Mouse (Mus musculus): Measurements from ENCODE around the gene Erlec1. TPM values are rescaled to one million over a fixed set of nuclear protein-coding genes. Genes with fewer than 3 reads are reported as not detected.

The Erlec1 gene
- polyA plus RNA-seq, 1 experiment from 2014 or later = 5.0 TPM

DNA sequence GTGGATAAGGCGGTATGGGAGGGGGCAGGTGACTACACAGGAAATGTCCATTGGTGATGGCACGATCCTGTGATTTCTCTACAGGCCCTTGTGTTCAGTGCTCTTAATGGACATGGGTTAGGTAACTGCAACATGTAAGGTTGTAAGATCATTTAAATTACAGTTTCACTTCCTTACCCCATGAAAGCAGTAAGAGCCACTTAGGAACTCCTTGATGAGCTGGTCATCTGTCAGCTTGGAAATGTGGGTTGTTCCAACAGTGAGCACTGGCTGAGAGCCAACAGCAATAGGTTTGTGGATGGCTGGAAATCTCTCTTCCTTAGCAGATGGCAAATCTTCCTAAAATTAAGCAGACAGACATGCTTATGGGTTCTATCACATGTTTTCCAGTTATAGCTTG, 10.6 kb downstream of the Erlec1 start:
- Histone ChIP-seq H3K27me3 (replicated peaks) (no peaks in the 10 kb centered on the region), H3K9ac (no peak overlapping the region), H3K9me3 (replicated peaks) (no peaks in the 10 kb centered on the region), H3K36me3 (peaks cover 70% of the 10 kb centered on the region), H3K27ac (no peak overlapping the region), H3K4me1 (no peaks in the 10 kb centered on the region), H3K4me2 (no peak overlapping the region), H3K4me3 (no peak overlapping the region)
- ATAC-seq = no peak
- WGBS (ENCODE audit: insufficient replicate concordance) = 89% methylated on average over 2 of the region's 2 CpGs

DNA sequence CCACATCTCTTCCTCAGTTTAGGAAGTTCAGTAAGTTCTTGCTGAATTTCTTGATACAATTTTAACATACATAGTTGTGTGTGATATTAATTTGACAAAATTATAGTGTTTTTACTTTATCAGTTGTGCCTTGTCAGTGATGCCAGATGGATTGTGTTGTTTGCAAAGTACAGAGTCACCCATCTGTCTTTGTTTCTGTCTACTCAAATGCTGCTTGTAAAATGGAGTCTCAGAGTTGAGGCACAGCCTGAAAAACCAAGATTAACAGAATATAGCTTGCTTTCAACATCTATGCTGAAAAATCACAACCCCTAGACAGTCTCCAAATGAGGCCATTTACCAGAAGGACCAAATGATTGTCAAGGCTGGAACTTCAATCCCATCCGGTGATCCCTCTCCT, 25.6 kb downstream of the Erlec1 start:
- no peak for ATAC-seq
- WGBS (ENCODE audit: insufficient replicate concordance) = 79% methylated on average over 1 of the region's 1 CpGs
- no peaks in the 10 kb centered on the region for H3K9me3 ChIP-seq (replicated peaks)
- H3K27me3 ChIP-seq (replicated peaks) = no peaks in the 10 kb centered on the region
- no peak overlapping the region for H3K27ac ChIP-seq
- no peak overlapping the region for H3K4me2 ChIP-seq
- H3K36me3 ChIP-seq = peaks cover 45% of the 10 kb centered on the region
- no peak overlapping the region for H3K4me3 ChIP-seq
- H3K4me1 ChIP-seq = peaks cover 8% of the 10 kb centered on the region
- H3K9ac ChIP-seq = no peak overlapping the region

DNA sequence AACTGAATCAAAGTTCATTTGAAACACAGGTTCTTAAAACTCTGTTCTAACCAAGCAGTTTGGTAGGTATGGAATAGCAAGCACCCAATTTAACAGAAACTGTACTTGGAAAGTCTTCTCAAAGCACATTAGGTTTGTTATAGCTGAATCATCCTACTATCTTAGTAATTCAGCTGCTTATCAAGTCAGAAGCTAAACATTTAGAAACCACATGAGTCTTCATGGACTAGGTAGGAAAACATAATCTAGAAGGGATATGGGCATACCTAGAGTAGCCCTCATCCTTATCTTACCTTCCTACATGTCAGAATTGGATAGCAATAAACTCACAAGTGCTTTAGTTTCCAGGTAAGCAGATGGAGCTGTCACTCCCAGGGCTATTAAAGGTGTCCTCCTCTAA, 26.1 kb downstream of the Erlec1 start:
- peaks cover 44% of the 10 kb centered on the region for H3K36me3 ChIP-seq
- no peak overlapping the region for H3K9ac ChIP-seq
- peaks cover 8% of the 10 kb centered on the region for H3K4me1 ChIP-seq
- no peak overlapping the region for H3K4me3 ChIP-seq
- ATAC-seq = peak; percentile 74
- no peak overlapping the region for H3K27ac ChIP-seq
- H3K27me3 ChIP-seq (replicated peaks) = no peaks in the 10 kb centered on the region
- no peak overlapping the region for H3K4me2 ChIP-seq
- H3K9me3 ChIP-seq (replicated peaks) = no peaks in the 10 kb centered on the region

DNA sequence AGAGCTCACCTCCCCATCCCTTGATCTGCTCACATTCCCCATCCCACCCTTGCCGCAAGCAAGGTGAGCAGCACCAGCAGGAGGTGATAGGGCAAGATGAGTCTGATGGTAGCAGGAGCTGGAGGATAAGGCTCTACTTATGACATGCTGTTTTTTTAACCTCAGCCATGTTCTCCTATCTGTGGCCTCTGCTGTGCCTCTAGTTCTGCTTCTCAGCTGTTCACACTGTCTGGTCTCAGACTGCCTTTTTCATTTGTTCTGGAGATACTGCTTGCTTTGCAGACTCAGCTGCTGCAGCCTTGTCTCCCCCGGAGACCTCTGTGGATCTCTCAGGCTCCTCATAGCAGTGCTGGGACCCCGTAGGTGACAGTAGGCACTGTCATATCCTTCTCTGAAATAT, 30.9 kb downstream of the Erlec1 start:
- WGBS (ENCODE audit: insufficient replicate concordance) = 79% methylated on average over 3 of the region's 3 CpGs
- no peak overlapping the region for H3K9ac ChIP-seq
- H3K9me3 ChIP-seq (replicated peaks) = no peaks in the 10 kb centered on the region
- H3K4me2 ChIP-seq = no peak overlapping the region
- peaks cover 3% of the 10 kb centered on the region for H3K4me1 ChIP-seq
- H3K4me3 ChIP-seq = no peak overlapping the region
- H3K27ac ChIP-seq = no peak overlapping the region
- H3K27me3 ChIP-seq (replicated peaks) = no peaks in the 10 kb centered on the region
- ATAC-seq = no peak
- peaks cover 19% of the 10 kb centered on the region for H3K36me3 ChIP-seq

DNA sequence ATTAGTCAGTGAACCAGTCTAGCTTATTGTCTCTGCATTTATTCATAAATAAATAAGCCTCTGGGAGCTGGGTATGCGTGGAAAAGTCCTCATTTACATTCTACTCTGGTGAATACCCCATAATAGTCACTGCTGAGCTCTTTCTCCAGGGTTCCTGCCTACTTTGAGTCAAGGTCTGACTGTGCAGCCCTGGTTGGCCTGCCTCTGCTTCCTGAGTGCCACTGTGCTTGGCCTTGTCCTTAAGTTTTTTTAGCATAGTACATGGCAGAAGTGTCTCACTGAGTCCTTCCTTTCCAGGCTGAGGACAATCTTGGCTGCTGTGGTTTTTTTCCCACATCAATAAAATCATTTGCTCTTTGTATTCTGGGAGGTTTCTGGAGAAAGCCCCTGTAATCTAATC, 33.5 kb downstream of the Erlec1 start:
- Histone ChIP-seq H3K9me3 (replicated peaks) (no peaks in the 10 kb centered on the region), H3K9ac (no peak overlapping the region), H3K4me1 (no peaks in the 10 kb centered on the region), H3K27me3 (replicated peaks) (no peaks in the 10 kb centered on the region), H3K4me2 (no peak overlapping the region), H3K4me3 (no peak overlapping the region), H3K27ac (no peak overlapping the region), H3K36me3 (peaks cover 6% of the 10 kb centered on the region)
- WGBS (ENCODE audit: insufficient replicate concordance) = 71% methylated on average over 1 of the region's 1 CpGs
- ATAC-seq = no peak

DNA sequence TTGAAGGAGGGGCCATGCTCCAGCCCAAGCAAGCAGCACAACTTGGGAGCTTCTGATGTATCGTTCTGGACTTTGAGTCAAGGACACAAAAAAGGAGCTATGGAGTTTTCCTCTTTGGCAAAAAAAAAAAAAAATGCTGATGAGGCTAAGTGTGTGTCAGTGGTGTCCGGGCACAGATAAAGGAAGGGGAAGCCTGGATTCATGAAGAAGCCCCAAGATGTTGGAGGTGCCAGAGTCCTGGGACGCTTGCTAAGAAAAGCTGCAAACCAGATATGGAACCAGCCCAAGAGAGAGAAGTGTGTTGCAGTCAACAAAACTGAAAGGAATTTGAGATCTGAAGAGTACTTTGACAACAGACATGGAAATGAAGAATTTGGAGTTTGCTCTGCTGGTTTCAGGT, 41.8 kb downstream of the Erlec1 start:
- WGBS (ENCODE audit: insufficient replicate concordance) = 76% methylated on average over 3 of the region's 3 CpGs
- H3K27me3 ChIP-seq (replicated peaks) = no peaks in the 10 kb centered on the region
- no peak overlapping the region for H3K27ac ChIP-seq
- no peaks in the 10 kb centered on the region for H3K4me1 ChIP-seq
- H3K4me3 ChIP-seq = no peak overlapping the region
- no peak for ATAC-seq
- H3K9me3 ChIP-seq (replicated peaks) = no peaks in the 10 kb centered on the region
- no peak overlapping the region for H3K4me2 ChIP-seq
- H3K36me3 ChIP-seq = no peaks in the 10 kb centered on the region
- H3K9ac ChIP-seq = no peak overlapping the region

DNA sequence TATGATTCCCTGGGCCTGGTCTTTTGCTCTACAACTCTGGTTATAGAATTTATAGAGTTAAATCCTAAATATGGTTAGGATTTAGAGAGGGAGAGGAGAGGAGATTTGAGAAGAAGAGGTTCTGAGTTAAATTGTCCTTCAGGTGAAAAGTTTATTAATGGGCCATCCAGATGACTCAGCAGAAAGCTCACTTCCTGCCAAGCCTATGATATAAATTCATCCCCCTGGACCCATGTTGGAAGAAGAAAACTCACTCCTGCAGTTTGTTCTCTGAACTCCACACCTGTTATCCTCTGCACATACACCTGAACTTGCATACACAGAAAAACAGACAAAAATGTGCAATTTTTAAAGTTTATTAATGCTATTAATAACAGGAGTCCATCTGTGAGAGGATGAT, 54.8 kb downstream of the Erlec1 start:
- no peaks in the 10 kb centered on the region for H3K36me3 ChIP-seq
- H3K4me2 ChIP-seq = no peak overlapping the region
- ATAC-seq = no peak
- no peaks in the 10 kb centered on the region for H3K27me3 ChIP-seq (replicated peaks)
- H3K27ac ChIP-seq = no peak overlapping the region
- no peaks in the 10 kb centered on the region for H3K9me3 ChIP-seq (replicated peaks)
- H3K9ac ChIP-seq = no peak overlapping the region
- H3K4me3 ChIP-seq = no peak overlapping the region
- no peaks in the 10 kb centered on the region for H3K4me1 ChIP-seq

DNA sequence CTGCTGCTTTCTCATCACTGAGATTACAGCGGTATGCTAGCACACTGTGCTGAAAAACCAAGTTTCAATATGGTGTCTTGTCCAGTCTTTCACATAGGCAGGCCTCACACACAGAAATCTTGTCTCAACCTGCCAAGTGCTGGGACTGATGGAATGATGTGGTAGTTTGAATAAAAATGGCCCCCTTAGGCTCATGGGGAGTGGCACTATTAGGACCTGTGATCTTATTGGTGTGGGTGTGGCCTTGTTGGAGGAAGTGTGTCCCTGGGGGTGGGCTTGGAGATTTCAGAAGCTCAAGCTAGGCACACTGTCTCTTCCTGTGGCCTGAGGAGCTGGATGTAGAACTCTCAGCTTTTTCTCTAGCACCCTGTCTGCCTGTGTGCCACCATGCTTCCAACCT, 57.9 kb downstream of the Erlec1 start:
- no peak overlapping the region for H3K4me3 ChIP-seq
- no peaks in the 10 kb centered on the region for H3K9me3 ChIP-seq (replicated peaks)
- WGBS (ENCODE audit: insufficient replicate concordance) = 87% methylated on average over 1 of the region's 1 CpGs
- no peak overlapping the region for H3K27ac ChIP-seq
- H3K4me2 ChIP-seq = no peak overlapping the region
- no peaks in the 10 kb centered on the region for H3K27me3 ChIP-seq (replicated peaks)
- no peaks in the 10 kb centered on the region for H3K4me1 ChIP-seq
- H3K9ac ChIP-seq = no peak overlapping the region
- H3K36me3 ChIP-seq = no peaks in the 10 kb centered on the region
- ATAC-seq = no peak

DNA sequence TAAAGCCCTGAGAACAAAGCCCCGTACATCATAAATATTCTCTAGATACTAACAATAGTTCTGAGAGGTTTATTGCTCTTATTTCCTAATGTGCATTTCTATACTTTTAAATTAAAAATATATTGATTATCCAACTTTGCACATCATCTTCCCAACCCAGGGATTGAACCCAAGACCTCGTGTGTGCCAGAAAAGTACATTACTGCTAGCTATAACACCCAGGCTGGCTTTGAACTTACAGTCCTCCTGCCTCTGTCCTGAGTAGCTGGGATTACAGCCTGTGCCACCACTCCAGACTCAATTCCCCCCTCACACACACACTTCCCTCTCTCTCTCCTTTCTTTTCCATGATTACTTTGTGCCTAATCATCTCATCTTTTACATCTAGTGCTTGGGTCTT, 66.0 kb downstream of the Erlec1 start:
- Histone ChIP-seq H3K4me3 (no peak overlapping the region), H3K4me1 (peaks cover 10% of the 10 kb centered on the region)
- WGBS (ENCODE audit: insufficient replicate concordance) = 67% methylated on average over 2 of the region's 2 CpGs

DNA sequence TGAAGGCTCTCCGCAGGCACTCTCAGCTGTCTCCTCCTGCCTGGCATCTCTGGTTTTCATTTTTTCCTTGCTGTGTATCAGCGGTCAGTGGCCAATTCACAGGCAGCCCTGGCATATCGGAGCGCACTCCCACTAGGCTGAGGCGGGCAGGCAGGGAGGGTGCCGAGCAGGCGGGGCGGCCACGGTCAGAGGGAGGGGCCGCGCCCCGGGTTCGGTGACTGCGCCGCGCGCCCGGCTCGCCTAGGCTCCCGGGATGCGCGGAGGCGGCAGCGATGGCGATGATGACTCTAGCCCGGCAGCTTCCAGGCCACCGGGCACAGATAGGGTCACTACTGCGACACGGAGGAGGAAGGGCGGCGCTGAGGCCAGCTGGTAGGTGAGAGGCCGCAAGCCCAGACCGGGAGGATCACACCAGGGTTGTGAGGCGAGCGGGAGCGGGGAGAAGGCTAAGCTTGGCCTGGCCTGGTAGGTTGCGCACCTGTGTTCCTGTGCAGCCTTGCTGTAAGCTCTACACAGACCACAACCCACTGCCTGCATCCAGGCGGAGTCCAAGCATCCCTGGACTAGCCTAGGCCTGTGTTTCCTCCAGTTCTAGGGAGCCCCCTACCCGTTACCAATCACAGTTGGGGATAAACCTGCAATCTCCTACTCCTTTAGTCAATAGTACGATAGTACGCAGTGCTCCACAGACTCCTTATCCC, 68.8 kb downstream of the Erlec1 start, which contains the start of the genes Gpr75 and Asb3:
TSS of gene Gpr75 (plus strand) at position 188 of the 701 bp plus-strand sequence.
TSS of gene Asb3 (plus strand) at position 246 of the 701 bp plus-strand sequence.
- WGBS (ENCODE audit: insufficient replicate concordance) = 5% methylated on average over 40 of the region's 41 CpGs
- Histone ChIP-seq H3K4me1 (peaks cover 10% of the 10 kb centered on the region), H3K27me3 (replicated peaks) (peaks cover 23% of the 10 kb centered on the region), H3K36me3 (peaks cover under 1% of the 10 kb centered on the region; the same call in 1 of the 2 replicates), H3K27ac (no peak within 1 kb of the TSS), H3K9ac (peak within 1 kb of the TSS; percentile 12; the same call in 1 of the 2 replicates), H3K4me2 (peak within 1 kb of the TSS; percentile 70), H3K9me3 (replicated peaks) (no peaks in the 10 kb centered on the region), H3K4me3 (peak within 1 kb of the TSS; percentile 43)
- peak; percentile 82 for ATAC-seq

More for the DNA sequence above, 66.0 kb downstream of the Erlec1 start:
- H3K9me3 ChIP-seq (replicated peaks) = no peaks in the 10 kb centered on the region
- ATAC-seq = no peak
- H3K27me3 ChIP-seq (replicated peaks) = peaks cover 23% of the 10 kb centered on the region
- H3K36me3 ChIP-seq = no peaks in the 10 kb centered on the region
- no peak overlapping the region for H3K4me2 ChIP-seq
- no peak overlapping the region for H3K27ac ChIP-seq
- no peak overlapping the region for H3K9ac ChIP-seq

Other genes starting within 250 kb of the Erlec1 start
- 16.1 and 16.4 TPM in 2 replicates for gene Psme4, start 182.6 kb downstream of the Erlec1 start, polyA plus RNA-seq (2016; fragmentation: Nextera tagmentation; extraction: Ambion mirVana)
- not detected in 2 replicates for gene Gpr75, start 69.0 kb downstream of the Erlec1 start, polyA plus RNA-seq (2016; fragmentation: Nextera tagmentation; extraction: Ambion mirVana)
- gene Asb3, start 68.9 kb downstream of the Erlec1 start, polyA plus RNA-seq (2016; fragmentation: Nextera tagmentation; extraction: Ambion mirVana) = 15.3 and 16.2 TPM in 2 replicates
- gene Chac2, start 32.0 kb upstream of the Erlec1 start, polyA plus RNA-seq (2016; fragmentation: Nextera tagmentation; extraction: Ambion mirVana) = 63.5 and 66.3 TPM in 2 replicates
- not detected in 2 replicates for gene Gm17332, start 228.1 kb upstream of the Erlec1 start, polyA plus RNA-seq (2016; fragmentation: Nextera tagmentation; extraction: Ambion mirVana)